Mouse (Mus musculus) liver, embryonic 13.5 days (tissue): ENCODE measurements around the gene Mylk. TPM values are rescaled to one million over a fixed set of nuclear protein-coding genes. Genes with fewer than 3 reads are reported as not detected.

Source experiments
- ATAC-seq: fragments of 200-750 bp; cut with Nextera tagmentation; 2 replicates; pipeline ENCODE4 v1.8.0; 2017; ENCODE audit warnings: low read depth, mild to moderate bottlenecking, moderate number of reproducible peaks, moderate library complexity
- DNase-seq: peaks from one replicate; pipeline ENCODE4 v3.0.0; 2022
- H3K27ac ChIP-seq: fragments of 300-500 bp; sonication (generic); 2 replicates; pipeline ENCODE4 v1.5.1; 2015; ENCODE audit warnings: moderate library complexity, mild to moderate bottlenecking, inconsistent platforms
- H3K27me3 ChIP-seq: fragments of 300-500 bp; sonication (generic); 2 replicates; pipeline ENCODE4 v1.6.1; 2015; ENCODE audit warnings: mild to moderate bottlenecking, inconsistent platforms
- H3K36me3 ChIP-seq: fragments of 300-500 bp; sonication (generic); 2 replicates; pipeline ENCODE4 v1.6.1; 2015; ENCODE audit warnings: mild to moderate bottlenecking, inconsistent platforms
- H3K4me1 ChIP-seq: fragments of 300-500 bp; sonication (generic); replicated peaks from 2 replicates; pipeline ENCODE4 v1.6.1; 2015; ENCODE audit warnings: inconsistent platforms
- H3K4me2 ChIP-seq: fragments of 300-500 bp; sonication (generic); 2 replicates; pipeline ENCODE4 v1.6.1; 2015; ENCODE audit warnings: inconsistent platforms, mild to moderate bottlenecking, moderate library complexity
- H3K4me3 ChIP-seq: fragments of 300-500 bp; sonication (generic); replicated peaks from 2 replicates; pipeline ENCODE4 v1.5.1; 2015; ENCODE audit warnings: mild to moderate bottlenecking, inconsistent platforms
- H3K9ac ChIP-seq: fragments of 300-500 bp; sonication (generic); 2 replicates; pipeline ENCODE4 v1.6.1; 2015; ENCODE audit warnings: mild to moderate bottlenecking, inconsistent platforms
- H3K9me3 ChIP-seq: fragments of 300-500 bp; sonication (generic); replicated peaks from 2 replicates; pipeline ENCODE4 v1.6.1; 2016; ENCODE audit warnings: inconsistent platforms
- WGBS: fragments of 180-500 bp; shearing (Covaris S2); methylation state at CpG from one replicate; pipeline ENCODE4 v1.1.7; 2015; ENCODE audit not compliant: insufficient replicate concordance; 5-methylcytosine and 5-hydroxymethylcytosine counted together
- polyA plus RNA-seq: library from polyadenylated mRNA; unstranded; fragments of >200 nt; fragmentation: Nextera tagmentation; extraction: Ambion mirVana; gene quantifications from 2 replicates; pipeline ENCODE4 v1.2.1, GENCODE M21; 2015

The Mylk gene
- polyA plus RNA-seq, 1 experiment from 2014 or later: 5.5 TPM

DNA sequence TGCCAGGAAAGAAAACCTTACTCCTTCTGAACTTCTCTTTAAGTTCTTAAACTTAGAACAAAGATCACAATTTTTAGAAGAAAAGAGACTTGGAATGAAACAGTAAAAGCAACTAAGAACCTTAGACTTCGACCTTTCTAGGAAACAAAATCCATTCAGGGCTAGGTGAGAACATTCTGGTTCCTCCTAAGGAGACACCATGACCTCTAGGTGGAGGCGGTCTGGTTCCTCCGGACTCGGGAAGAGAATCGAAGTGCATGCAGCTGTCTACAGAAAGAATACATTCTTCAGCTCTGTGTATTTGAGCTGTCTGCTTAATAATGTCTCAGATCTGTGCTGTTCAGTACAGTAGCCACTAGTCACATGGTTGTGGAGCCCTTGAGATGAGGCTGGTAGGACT, 290.0 kb downstream of the Mylk start:
- DNase-seq (no peak), ATAC-seq (no peak)
- Histone ChIP-seq H3K4me2 (no peak overlapping the region), H3K27me3 (no peaks in the 10 kb centered on the region), H3K4me1 (peaks cover 32% of the 10 kb centered on the region), H3K36me3 (peaks cover 5% of the 10 kb centered on the region; the same call in 1 of the 2 replicates), H3K9ac (no peak overlapping the region), H3K27ac (no peak overlapping the region), H3K4me3 (no peak overlapping the region), H3K9me3 (no peaks in the 10 kb centered on the region)
- WGBS: 74% methylated on average over 5 of the region's 5 CpGs

DNA sequence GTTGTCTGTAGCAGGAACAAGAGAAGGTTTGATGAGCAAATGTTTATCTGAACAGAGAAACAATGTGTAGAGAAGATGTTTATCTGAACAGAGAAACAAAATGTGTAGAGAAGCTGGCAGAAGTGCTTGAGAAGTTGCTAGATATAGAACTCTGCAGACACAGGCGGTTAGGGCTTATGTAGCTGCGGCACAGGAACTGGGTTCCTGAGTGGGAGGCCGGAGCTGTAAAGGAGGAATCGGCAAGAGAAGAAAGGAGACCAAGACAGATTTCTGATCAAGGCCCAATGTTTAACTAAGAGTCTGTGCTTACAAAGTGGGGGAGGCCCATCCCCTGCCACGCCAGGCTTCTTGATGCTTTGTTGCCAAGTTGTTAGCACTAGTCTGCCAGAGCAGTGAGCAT, 291.7 kb downstream of the Mylk start:
- H3K27ac ChIP-seq: no peak overlapping the region
- no peaks in the 10 kb centered on the region for H3K27me3 ChIP-seq
- no peak overlapping the region for H3K4me2 ChIP-seq
- no peak for ATAC-seq
- no peaks in the 10 kb centered on the region for H3K9me3 ChIP-seq
- no peak overlapping the region for H3K4me3 ChIP-seq
- peaks cover 32% of the 10 kb centered on the region for H3K4me1 ChIP-seq
- 0 out of 2 replicates have a peak, but pooled peaks cover 6% of the 10 kb centered on the region for H3K36me3 ChIP-seq
- WGBS: 82% methylated on average over 5 of the region's 5 CpGs
- no peak overlapping the region for H3K9ac ChIP-seq
- no peak for DNase-seq

DNA sequence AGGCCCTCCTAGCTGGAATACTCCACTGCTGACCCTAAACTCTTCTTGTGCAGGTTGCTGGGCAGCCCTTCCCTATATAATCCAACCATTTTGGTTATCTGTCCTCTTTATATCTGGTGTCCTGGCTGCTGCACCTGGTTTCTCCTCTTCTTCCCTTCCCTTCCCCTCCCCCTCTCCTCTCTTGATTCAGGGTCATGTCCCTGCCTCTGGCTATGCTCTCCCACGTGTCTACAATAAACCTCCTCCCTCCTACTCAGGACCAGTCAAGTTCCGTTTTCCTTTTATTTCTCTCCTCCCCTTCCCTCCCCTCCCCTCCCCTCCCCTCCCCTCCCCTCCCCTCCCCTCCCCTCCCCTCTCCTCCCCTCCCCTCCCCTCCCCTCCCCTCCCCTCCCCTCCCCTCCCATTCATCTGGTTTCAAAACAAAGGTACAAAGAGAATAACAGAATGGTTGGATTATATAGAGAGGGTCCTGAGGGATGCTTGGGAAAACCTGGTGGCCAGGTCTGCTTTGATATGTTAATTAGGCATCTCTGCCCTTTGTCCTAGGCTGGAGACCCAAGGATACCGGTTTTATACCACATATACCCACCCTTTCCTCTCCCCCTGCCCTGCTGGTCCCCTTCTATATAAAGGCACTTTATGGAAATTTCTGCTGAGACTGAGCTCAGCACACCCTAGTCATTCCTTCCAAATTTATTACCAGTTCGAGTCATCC, 293.5 kb downstream of the Mylk start:
- Histone ChIP-seq H3K9me3 (no peaks in the 10 kb centered on the region), H3K27me3 (no peaks in the 10 kb centered on the region), H3K36me3 (peaks cover 17% of the 10 kb centered on the region), H3K4me1 (peaks cover 27% of the 10 kb centered on the region), H3K4me3 (no peak overlapping the region), H3K4me2 (no peak overlapping the region), H3K9ac (no peak overlapping the region), H3K27ac (no peak overlapping the region)
- no peak for ATAC-seq
- 42% methylated on average over 4 of the region's 4 CpGs for WGBS
- DNase-seq: no peak

DNA sequence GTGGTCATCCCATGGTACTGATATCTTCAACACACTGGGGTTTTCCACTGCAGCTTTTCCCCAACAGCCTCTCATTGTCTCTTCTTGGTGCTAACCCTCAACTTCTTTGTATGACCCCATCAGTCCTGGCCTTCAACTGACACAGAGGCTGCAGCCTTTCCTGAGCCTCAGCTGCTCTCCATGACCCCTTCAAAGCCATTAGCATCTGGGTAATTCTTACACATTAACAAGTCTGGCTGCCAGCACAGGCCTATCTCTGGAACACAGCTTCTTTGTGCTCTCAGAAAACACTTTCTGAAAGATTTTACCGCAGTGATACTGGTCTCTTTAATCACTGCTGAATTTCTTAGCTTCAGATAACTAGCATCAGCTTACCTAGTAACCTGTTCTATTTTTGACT, 295.1 kb downstream of the Mylk start:
- Histone ChIP-seq H3K4me2 (no peak overlapping the region), H3K27ac (no peak overlapping the region), H3K9ac (no peak overlapping the region), H3K9me3 (no peaks in the 10 kb centered on the region), H3K4me1 (peaks cover 20% of the 10 kb centered on the region), H3K27me3 (no peaks in the 10 kb centered on the region), H3K4me3 (no peak overlapping the region), H3K36me3 (peaks cover 15% of the 10 kb centered on the region)
- ATAC-seq (no peak), DNase-seq (no peak)
- 86% methylated on average over 1 of the region's 1 CpGs for WGBS

DNA sequence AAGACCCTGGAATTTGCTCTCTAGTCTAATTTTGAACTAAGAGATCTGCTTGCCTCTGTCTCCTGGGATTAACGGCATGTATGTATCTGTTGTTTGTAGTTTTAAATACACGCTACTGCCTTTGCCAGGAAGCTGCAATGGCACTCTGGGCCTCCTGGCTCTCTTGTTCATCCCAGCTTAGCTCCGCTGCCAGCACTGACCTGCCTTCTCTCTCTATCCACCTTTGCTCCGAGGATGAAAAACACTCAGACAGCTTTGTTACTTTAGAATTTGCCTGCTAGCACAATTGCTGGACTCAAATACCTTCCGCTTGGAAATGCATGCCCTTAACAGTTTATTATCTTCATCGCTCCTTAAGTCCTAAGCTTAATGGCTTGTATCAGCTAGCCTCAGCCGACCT, 296.0 kb downstream of the Mylk start:
- H3K27me3 ChIP-seq: no peaks in the 10 kb centered on the region
- peaks cover 15% of the 10 kb centered on the region for H3K36me3 ChIP-seq
- H3K4me1 ChIP-seq: peaks cover 14% of the 10 kb centered on the region
- 85% methylated on average over 7 of the region's 7 CpGs for WGBS
- no peak overlapping the region for H3K9ac ChIP-seq
- no peak overlapping the region for H3K4me2 ChIP-seq
- H3K27ac ChIP-seq: no peak overlapping the region
- no peak overlapping the region for H3K4me3 ChIP-seq
- no peaks in the 10 kb centered on the region for H3K9me3 ChIP-seq
- no peak for ATAC-seq
- DNase-seq: no peak

DNA sequence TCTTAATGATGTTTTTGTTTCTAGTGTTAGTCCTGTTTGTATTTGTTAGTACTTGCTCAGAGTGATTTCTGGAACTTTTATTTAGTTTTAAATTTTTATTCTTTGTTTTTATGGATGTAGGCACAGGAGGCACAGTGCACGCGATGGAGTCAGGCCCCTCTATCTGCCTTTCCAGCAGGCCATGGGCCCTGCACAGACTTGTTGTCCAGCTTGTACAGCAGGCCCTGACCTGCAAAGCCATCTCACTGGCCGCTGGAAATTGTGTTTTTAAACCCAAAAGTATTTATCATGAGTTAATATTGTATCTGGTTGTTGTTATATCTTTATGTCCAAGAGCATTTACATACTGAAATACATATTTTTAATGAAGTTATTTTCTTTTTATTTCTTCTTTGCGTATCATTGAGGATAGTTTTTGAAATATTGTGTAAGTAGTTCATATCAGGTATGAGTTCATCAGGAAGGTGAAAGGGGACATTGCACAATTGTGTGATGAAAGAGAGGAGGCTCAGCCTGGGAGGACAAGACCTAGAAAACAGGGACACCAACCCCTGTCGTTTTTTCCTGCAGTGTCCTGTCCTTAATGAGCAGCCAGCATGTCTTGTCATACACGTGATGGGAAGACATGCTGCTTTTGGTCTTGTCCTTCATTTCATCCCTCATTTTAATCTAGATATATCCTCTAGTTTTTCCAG, 301.2 kb downstream of the Mylk start:
- no peak overlapping the region for H3K27ac ChIP-seq
- H3K9me3 ChIP-seq: no peaks in the 10 kb centered on the region
- 0 out of 2 replicates have a peak, but pooled peaks have one; percentile 41 for ATAC-seq
- DNase-seq: no peak
- H3K4me3 ChIP-seq: no peak overlapping the region
- no peaks in the 10 kb centered on the region for H3K27me3 ChIP-seq
- H3K4me1 ChIP-seq: peaks cover 23% of the 10 kb centered on the region
- H3K4me2 ChIP-seq: no peak overlapping the region
- peaks cover 31% of the 10 kb centered on the region for H3K36me3 ChIP-seq
- 64% methylated on average over 6 of the region's 6 CpGs for WGBS
- H3K9ac ChIP-seq: no peak overlapping the region

DNA sequence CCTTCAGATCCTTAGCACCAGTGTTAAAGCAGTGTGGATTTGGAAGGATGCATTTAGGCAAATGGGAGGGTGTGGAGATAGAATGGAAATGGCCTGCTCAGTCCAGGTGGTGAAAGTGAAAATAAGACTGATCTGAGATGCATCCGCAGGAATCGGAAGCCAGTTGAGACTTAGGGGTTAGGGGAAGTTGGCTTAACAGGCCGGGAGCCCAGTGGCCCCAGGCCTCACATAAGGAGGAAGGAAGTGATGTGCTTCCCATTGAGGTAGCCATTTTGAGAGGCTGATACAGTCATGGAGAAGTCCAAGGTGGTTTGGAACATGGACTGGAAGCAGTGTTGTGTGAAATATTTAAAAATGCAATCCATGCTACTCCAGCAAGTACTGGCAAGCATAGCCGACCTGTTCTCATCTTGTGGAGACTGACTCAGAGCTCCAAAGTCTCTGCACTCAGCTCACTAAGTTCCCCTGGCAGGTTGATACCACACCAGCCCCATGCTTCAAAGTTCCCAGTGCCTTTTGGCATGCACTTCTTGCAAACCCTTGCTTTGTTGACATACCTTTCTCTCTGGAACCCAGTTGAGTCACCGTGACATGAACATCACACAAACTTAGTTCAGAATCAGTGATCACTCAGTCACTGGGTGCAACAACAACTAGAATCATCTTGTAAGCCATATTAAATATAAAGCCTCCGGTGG, 302.4 kb downstream of the Mylk start:
- no peak for DNase-seq
- Histone ChIP-seq H3K4me2 (no peak overlapping the region), H3K36me3 (peaks cover 27% of the 10 kb centered on the region), H3K4me1 (peaks cover 28% of the 10 kb centered on the region), H3K9me3 (no peaks in the 10 kb centered on the region), H3K27me3 (no peaks in the 10 kb centered on the region), H3K9ac (no peak overlapping the region), H3K4me3 (no peak overlapping the region), H3K27ac (peak overlapping the region; percentile 2; the same call in 1 of the 2 replicates)
- ATAC-seq: no peak
- 61% methylated on average over 6 of the region's 6 CpGs for WGBS

DNA sequence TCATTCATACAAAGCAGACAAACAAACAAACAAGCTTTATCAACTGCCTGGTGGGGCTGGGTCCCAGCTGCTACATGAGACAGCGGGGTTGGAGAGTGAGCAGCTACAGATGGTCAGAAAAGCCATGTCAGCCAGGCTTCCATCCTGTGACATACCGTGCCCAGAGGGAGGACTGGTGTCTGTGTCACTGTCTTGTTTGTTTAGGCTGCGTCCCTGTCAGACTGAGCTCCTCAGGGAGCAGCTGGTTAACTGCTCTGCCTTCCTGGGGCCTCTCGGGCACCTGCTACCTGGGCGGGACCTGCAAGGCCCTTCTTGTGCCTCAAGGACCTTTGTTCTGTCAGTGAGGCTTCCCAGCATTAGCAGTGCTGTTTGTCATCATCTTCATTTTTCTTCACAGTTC, 306.1 kb downstream of the Mylk start:
- H3K27ac ChIP-seq: no peak overlapping the region

More for the DNA sequence above, 306.1 kb downstream of the Mylk start:
- no peak for ATAC-seq
- H3K27me3 ChIP-seq: no peaks in the 10 kb centered on the region
- peaks cover 22% of the 10 kb centered on the region for H3K36me3 ChIP-seq
- H3K9me3 ChIP-seq: no peaks in the 10 kb centered on the region
- H3K4me1 ChIP-seq: peaks cover 62% of the 10 kb centered on the region
- DNase-seq: no peak
- no peak overlapping the region for H3K9ac ChIP-seq
- H3K4me2 ChIP-seq: no peak overlapping the region
- WGBS: 65% methylated on average over 5 of the region's 5 CpGs
- H3K4me3 ChIP-seq: no peak overlapping the region

Other genes with a start within 250 kb of the Mylk start
- 12.7 and 15.0 TPM in 2 replicates for gene Kalrn, start 171.7 kb upstream of the Mylk start, polyA plus RNA-seq
- not detected in 2 replicates for gene Ropn1, start 95.3 kb upstream of the Mylk start, polyA plus RNA-seq
- 2.7 and 3.3 TPM in 2 replicates for gene Ccdc14, start 54.6 kb upstream of the Mylk start, polyA plus RNA-seq